Mouse (Mus musculus): ENCODE results near the gene Coa3.

Coa3 gene

DNA sequence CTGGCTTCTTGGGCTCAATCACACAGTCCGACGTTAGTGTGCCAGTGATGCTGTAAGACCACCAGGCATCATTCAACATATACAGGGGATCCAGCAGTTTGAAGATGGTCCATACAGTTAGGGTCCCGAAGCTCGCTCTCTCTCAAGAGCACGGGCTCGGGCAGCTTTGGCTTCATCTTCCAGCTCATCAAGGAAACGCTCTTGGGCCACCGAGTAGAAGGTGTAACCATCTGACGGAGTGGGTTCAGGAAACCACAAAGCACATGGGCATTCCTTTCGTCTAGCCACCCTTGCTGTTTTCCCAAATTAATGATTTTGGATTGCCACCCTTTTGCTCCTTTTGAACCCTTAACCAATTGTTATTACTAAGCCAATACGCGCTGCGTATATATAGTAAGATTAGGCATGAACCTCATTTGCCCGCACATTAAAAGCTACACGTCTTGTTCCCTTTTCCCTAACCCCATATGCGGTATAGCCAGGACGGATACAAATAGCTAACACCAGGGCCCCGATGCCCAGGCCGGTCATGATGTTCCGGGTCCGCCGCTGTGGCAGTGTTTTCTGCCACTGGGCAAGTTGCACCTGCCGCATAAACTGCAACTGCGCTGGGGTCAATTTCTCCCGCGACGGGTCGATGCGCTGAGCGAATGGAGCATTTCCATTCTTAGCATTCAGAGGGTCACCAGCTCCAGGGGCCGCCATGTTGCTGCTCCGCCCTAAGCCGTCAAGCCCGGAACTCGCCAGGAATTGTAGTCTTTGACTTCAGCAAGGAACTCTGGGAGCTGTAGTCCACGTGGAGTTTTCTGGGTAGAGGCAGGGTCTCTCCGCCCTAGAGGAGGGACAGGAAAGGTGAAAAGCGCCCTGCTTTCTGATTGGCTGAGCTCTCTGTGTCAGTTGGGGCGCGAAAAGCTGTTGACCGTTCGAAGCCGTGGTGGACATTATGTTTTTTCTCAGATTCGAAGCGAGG, at the start of gene Coa3, which contains the start of gene Cntd1:
Gene Coa3, minus strand, starts transcription at position 892 of the 970 bp plus-strand sequence.
Gene Cntd1, plus strand, starts transcription at position 790 of the 970 bp plus-strand sequence.
- 7% methylated on average over 45 of the region's 45 CpGs for WGBS

DNA sequence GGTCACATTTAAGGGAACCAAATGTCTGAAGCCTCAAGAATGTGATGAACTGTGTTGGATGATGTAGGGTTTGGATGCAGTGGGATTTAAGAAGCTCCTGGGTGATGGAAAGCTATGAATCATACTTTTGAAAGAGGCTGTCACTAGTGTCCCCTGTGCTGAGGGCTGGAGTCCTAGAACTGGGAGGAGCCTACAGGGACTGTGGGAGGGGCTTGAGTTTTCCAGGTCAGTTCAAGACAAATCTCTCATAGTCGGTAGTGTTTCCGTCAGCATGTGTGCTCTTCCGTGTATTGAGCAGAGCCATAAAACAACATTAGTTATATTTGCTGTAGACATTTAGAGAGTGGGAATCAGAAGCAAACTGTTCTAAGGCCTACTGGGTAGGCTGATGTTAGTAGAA, 48.4 kb upstream of the Coa3 start:
- WGBS = 43% methylated on average over 3 of the region's 3 CpGs

DNA sequence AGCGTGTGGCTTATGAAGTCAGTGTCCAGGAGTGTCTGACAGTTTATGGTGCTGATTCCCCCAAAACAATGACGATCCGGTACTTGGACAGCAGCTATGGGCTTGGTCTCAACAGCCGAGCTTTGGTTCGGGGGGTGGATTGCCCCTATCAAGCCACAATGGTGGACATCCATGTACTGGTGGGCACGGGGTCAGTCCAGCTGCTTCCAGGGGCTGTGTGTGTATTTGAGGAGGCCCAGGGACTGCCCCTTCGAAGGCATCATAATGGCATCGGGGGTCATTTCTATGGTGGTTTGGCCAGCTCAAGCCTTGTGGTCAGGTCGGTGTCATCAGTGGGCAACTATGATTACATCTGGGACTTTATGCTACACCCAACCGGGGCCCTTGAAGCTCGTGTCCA, 47.2 kb upstream of the Coa3 start:
- WGBS = 89% methylated on average over 11 of the region's 11 CpGs

DNA sequence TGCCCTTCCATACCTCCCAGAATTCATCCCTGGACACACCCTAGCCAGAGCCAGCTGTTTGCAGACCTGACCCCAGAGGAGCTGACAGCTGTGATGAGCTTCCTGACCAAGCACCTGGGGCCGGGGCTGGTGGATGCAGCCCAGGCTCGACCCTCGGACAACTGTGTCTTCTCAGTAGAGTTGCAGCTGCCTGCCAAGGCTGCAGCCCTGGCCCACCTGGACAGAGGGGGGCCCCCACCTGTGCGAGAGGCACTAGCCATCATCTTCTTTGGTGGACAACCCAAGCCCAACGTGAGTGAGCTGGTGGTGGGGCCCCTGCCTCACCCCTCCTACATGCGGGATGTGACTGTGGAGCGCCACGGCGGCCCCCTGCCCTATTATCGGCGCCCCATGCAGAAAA, 46.3 kb upstream of the Coa3 start:
- 91% methylated on average over 11 of the region's 11 CpGs for WGBS

DNA sequence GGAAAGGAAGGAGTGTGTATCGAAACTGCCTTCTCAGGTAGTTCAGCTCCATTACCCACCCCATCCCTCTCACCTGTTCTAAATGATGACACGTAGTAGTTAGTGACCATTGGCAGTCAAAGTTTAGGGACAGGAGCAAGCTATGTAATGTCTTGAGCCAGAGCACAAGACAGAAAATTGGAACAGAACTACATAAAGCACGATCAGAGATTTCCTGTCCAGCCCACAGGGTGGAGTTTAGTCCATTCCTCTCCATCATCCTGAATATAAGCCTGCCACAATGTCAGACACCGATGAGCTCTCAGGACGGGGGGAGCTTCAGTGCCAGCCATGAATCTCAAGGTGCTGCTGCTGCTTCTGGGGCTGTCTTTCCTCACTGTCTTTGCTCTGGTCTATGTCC, 45.8 kb upstream of the Coa3 start, which contains the start of gene Aoc2:
Gene Aoc2, plus strand, starts transcription at position 301 of the 400 bp plus-strand sequence.
- 87% methylated on average over 5 of the region's 5 CpGs for WGBS

DNA sequence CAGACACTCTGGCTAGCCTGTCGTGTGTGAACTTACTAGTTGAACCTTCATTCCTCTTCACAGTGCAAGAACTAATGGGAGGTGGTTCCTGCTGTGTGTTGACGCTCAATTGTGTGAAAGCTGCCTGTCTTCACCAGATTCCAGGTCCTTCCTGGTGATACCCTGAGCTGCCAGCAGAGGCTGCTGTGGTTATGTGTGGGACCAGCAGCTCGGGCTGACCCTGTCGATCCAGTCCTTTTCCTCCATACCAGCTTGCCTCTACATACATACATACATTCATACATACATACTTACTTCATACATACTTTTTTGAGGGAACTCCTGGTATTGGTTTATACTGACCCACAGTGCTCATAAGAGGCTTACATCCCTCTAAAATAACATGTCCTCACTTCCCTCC, 44.7 kb upstream of the Coa3 start:
- 6% methylated on average over 4 of the region's 4 CpGs for WGBS

DNA sequence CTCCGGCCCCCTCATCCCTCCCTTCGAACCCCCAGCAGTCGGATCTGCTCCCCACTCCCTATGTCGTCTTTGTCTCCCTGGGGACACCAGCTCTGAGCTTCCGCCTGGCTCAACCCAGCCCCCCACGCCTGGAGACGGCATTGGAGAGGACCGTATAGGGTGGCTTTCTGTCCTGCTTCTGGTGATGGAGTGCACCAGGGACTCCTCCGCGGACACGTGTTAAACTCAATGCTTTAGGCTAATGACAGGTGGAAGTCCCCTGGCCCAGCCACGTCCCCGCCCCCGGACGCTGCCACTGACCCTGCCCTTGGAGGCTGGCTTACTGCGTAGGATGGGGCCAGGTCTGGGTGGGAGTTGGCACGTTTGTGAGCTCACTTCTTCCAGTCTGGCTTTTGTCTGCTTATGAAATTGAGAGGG, 37.6 kb upstream of the Coa3 start:
- under 1% methylated on average over 17 of the region's 17 CpGs for WGBS

DNA sequence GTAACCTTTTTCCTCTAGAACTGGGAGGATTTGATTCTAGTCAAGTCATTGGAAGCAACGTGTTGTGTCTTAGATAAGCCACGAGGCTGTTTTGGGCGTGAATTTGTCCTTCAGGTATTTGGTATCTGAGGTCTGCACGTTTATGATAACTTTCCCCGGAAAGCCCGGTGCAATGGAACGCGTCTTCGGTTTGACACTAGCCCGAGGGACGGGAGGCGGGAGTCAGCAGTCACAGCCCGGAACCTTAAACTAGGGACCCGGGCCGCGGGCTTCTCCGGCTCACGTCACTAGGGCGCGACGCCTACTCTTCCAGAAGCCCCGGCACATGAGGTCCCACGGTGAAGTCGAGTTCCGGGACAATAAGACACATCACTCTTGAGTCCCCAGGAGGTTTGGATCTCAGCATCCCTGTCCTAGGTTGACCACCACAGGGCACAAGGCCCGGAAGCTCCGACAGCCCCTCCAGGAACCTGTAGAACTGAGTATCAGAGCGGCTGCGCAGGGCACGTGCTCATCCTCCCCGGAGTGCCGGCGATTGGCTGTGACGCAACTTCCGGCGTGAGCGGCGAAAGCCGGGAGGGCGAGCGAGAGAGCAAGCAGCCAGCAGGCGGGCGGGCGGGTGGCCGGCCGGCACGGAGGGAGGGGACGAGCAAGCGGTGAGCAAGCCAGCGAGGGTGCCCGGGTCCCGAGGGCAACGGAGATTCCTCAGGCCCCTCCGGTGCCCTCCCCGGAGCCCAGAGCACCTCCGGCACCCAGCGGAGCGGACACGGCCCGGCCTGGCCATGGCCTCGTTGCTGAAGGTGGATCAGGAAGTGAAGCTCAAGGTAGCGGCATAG, 37.0 kb upstream of the Coa3 start, which contains the start of gene Psme3:
Gene Psme3, plus strand, starts transcription at position 549 of the 836 bp plus-strand sequence.
- under 1% methylated on average over 56 of the region's 62 CpGs for WGBS

DNA sequence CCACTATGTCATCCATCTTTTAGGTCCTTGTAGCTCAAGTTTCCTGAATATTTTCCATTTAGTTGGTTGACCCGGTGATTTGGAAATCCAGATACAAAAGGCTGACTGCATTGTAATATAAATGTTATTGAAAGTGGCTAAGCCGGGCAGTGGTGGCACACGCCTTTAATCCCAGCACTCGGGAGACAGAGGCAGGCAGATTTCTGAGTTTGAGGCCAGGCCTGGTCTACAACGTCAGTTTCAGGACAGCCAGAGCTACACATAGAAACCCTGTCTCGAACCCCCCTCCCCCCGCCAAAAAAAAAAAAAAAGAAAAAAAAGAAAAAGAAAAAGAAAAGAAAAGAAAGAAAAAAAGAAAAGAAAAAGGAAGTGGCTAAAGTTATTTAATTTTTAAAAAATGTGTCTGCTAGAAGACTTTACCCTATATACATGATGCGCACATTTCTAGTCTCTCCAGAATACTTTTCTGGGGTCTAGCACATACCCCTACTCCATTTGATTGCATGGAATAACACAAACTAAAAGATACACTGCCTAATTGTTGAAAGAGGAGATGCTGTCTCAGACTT, 36.3 kb upstream of the Coa3 start:
- WGBS = 79% methylated on average over 8 of the region's 8 CpGs

DNA sequence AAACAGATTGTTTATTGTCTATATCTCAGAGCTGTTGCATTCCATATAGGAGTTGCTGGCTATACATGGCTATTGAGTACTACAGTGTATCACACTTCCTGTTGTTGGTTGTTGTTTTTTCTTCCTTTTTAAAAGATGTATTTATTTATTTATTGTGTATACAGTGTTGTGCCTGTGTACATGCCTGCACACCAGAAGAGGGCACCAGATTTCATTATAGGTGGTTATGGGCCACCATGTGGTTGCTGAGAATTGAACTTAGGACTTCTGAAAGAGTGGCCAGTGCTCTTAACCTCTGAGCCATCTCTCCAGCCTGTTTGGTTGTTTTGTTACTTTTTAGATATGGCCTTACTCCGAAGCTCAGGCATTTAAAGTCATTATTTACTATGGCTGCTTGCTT, 35.7 kb upstream of the Coa3 start:
- 94% methylated on average over 1 of the region's 1 CpGs for WGBS

DNA sequence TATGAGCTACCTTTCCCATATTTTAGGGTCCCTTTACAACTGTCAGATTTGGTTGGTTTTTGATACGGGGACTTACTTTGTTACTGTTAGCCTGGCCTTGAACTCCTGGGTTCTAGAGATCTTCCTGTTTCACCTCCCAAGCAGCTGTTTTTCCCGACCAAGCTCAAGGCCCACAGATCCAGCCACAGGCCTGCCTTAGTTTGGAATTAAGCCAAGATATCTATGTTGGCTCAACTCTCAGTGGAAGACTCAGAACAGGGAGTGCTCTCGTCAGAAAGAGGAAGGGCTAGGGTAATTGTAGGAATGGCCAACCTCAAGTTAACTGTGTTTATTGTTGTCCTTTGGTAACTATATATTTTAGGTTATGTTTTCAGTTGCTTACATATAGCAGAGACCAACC, 33.2 kb upstream of the Coa3 start:
- 66% methylated on average over 3 of the region's 3 CpGs for WGBS

DNA sequence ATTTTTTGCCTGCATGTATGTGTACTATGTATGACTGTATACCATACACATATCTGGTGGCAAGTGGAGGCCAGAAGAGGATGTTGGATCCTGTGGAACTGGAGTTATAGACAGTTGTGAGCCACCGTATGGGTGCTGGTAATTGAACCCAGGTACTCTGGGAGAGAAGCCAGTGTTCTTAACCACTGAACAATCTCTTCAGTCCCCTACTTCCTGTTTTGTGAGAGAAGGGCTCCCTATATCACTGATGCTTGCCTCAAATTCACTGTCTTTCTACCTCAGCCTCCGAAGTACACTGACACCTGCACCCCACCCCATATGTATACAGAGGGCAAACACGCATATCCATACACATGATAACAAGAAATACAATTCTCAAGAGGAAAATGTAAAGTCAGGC, 32.2 kb upstream of the Coa3 start:
- 91% methylated on average over 3 of the region's 3 CpGs for WGBS

DNA sequence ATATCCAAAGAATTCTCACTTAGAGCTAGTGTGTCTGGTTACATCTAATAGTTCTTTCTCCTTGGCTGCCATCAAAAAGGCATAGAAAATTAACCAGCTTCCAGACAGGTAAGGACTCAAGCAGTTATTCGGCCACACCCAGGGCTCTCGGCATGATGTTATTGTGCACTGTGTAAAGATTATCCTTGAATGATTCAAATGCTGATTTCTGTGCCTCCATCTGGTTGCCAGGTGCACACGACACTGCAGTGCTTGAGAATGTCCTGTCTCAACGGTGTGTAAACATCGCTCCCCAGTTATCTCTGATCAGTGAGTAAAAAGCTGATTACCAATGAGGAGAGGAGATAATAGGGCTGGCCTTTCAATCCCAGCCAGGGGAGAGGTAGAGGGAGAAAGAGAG, 28.8 kb upstream of the Coa3 start:
- 41% methylated on average over 5 of the region's 5 CpGs for WGBS

DNA sequence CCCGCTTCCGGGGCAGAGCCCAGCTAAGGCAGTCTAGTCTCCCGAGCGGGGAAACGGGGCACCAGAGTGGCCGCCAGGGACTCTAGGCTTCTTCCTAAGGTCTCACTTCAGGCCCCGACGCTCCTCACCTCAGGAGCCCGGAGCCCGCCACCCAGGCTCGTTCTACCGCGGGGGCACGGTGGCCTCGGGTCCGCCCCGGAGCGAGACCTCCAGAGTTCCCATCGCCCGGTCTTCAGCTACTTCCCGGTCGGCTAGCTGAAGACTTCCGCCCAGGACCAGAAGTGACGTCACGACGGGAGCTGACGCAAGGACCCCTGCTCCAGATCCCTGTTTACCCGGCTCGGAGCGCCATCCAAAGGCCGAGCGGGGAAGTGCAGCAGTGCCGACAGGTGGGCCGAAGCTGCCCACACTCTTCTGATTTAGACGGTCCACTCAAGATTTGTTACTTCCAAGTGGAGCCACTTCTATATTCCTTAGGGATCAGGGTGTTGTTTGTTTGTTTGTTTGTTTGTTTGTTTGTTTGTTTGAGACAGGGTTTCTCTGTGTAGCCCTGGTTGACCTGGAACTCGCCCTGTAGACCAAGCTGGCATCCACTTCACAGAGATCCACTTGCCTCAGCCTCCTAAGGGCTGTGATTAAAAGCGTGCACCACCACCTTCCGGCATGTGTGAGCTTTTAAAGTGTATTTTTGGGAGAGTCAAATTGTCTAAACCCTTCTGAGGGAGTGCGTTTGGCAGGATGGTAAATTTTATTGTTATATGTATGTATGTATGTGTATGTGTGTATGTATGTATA, 23.3 kb upstream of the Coa3 start, which contains the start of gene Becn1:
Gene Becn1, minus strand, starts transcription at position 283 of the 795 bp plus-strand sequence.
- 4% methylated on average over 39 of the region's 39 CpGs for WGBS

DNA sequence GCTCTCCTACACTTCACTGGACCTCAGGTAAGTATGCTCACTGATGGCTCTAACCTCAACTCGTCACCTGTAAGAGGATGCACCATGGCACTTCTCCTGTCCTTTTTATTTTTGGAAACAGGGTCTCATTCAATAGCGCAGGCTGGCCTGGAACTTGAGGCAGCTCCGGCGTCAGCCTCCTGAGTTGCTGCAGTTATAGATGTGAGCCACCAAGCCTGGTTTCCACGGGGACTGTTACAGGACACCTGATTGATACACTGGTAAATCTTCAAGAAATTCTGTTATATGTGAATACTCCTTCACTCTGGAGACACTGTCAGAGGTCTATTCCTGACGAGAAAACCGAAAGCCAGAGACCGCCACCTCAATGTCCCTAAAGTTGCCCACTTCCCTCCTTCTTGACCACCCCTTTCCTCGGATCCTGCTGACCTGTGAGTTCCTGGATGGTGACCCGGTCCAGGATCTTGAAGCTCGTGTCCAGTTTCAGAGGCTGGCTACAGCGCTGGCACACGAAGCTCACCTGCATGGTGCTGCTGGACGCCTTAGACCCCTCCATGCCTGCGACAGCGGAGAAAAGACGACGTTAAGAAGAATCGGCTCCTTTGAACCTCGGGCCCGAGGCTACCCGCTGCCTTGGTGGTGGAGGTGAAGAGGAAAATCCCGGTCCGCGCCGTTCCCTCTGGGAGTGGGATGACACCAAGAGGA, 22.5 kb upstream of the Coa3 start:
- WGBS = 10% methylated on average over 26 of the region's 26 CpGs

DNA sequence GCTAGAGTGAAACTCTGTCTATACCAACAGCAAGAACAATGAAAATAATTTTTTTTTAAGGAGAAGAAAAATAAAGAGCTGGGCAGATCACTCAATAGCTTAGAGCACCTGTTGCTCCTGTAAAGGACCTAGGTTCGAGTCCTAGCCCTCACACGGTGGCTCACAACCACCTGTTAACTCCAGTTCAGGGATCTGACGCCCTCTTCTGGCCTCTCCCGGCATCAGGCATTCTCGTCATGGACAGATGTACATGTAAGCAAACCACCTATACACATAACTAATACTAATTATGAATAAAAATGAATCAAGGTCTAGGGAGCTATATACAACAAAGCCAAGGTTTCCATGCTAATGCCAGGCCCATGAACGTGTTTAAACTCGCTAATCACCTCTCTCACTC, 22.0 kb upstream of the Coa3 start:
- WGBS = 68% methylated on average over 7 of the region's 7 CpGs

DNA sequence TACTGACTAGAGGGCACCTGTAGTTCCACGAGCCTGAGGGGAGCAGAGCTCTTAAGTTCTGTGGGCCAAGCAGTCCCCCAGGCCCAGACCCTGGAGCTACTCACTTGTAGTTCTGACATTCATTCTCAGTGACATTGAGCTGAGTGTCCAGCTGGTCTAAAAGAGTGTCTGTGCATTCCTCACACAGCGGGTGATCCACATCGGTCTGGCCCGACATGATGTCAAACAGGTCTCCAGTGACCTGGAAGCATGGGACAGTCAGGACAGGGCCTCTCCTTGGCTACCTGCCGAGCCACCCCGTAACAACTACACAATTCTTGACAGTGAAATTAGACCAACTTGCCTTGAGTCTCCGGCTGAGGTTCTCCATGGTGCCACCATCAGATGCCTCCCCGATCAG, 16.3 kb upstream of the Coa3 start:
- 89% methylated on average over 8 of the region's 8 CpGs for WGBS

DNA sequence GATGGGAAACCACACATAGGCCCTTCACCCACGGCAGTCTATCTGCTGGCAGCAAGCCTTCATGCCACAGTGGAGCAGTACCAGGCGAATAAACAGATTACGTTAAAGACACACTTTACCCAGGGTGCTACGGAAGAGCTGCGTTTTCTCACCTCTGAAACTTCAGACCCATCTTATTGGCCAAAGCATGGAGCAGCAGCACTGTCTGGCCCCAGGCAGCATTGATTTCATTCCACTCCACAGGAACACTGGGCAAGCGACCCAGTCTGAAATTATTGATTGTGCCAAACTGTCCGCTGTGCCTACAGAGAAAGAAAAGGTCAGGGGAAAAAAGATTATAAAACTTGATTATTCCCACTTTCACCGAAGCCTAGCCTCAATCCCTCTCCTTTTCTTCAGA, 12.3 kb upstream of the Coa3 start:
- 91% methylated on average over 8 of the region's 8 CpGs for WGBS

DNA sequence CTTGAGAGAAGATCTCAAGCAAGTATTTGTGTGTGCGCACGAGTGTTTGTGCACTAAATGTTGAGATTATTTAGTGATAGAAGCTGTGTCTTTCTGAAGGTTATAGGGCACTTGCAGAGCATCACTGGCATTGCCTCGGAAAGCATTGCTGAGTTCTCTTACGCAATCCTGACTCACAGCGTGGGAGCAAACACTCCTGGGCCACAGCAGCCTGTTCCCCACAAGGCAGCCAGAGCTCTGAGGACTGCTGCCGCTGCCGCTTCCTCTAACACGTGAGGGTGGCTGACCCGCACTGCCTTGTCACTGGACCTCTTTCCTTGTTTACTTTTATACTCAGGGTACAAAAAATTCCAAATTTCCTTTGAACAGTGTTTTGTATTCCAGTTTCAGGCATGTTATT, 8.4 kb upstream of the Coa3 start:
- WGBS = 69% methylated on average over 9 of the region's 9 CpGs

DNA sequence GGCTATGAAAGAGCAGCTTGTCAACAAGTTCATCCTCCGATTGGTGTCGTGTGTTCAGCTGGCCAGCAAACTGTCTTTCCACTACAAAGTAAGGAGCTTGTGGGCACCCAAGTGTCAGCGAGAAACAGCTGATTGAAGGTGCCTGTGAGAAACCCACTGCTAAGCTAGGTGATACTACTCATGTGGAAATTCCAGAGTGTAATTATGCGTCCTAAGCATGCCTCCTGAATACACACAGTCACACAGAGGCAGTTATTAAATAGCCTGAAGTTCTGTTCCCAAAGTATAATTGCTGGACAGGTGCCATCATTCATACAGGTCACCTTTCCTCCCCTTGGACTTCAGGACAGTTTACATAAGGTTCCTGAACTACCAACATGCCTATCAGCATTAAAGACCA, 4.9 kb upstream of the Coa3 start:
- WGBS = 77% methylated on average over 4 of the region's 4 CpGs
